Mouse (Mus musculus) embryonic fibroblast, embryonic 13.5 days (primary cell): Measurements from ENCODE around the gene Dusp10.

ENCODE experiments used
- CTCF ChIP-seq: IDR thresholded peaks from 2 replicates; pipeline ENCODE4 v1.5.1; 2011; ENCODE audit warnings: mild to moderate bottlenecking, control low read depth, low read length, moderate library complexity, borderline replicate concordance; ENCODE audit not compliant: insufficient read depth
- POLR2A ChIP-seq: IDR thresholded peaks from 2 replicates; pipeline ENCODE4 v1.6.1; 2011; ENCODE audit warnings: low read depth, mild to moderate bottlenecking, control low read depth, low read length, moderate library complexity

GRCm38 (mm10) chr1:184079304-184079703 lies 66.2 kb downstream of the Dusp10 start:
- TF ChIP-seq CTCF (no peak), POLR2A (no peak)
